In the genomic region with DNA sequence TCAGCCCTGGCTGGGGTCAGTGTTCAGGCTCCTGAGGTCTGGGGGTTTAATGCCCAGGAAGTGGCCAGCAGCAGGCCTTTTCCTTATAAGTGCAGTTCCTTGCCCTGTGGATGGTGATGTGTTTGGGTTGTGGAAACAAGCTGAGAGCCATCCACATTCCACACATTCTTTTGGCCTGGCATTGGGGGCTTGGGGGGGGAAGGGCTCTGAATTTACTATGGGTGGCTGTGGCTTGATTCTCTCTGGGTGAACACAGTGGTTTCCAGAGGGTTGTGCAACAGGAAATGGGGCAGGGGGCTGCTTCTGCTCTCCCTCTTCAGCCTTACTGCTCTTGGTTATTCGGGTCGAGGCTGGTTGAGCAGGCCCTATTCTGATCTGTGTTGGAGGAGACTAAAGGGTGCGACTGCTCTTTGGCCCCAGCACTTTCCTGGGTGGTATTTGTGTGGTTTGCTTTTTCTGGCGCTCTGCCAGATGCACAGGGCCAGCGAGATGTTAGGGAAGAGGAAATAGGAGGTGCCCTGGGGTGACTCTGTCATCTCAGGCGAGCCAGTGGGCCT, we compare ENCODE assay signal across 8 mouse cellular contexts. TPM values are rescaled to one million over a fixed set of nuclear protein-coding genes. Genes with fewer than 3 reads are reported as not detected.
DNase-seq lines count a peak whose midpoint lies in the region; ATAC-seq and TF ChIP-seq lines count a peak whose summit lies in the region.

No protein-coding gene starts in this region.

- peak; percentile 28 for DNase-seq in gastrocnemius, adult 2 months
- DNase-seq in gastrocnemius, postnatal 10 days = no peak
- no peak for DNase-seq in ES-E14 (ENCODE audit: low read depth, low spot score)
- no peak for DNase-seq in layer of hippocampus, postnatal 25 days (ENCODE audit: extremely low spot score in 1 of 2, low spot score in 1 of 2)
- DNase-seq in natural killer cell, adult 2 months (ENCODE audit: low spot score in 2 of 2) = no peak

- no peak overlapping the region for H3K4me3 ChIP-seq in gastrocnemius, adult 2 months
- no peak overlapping the region for H3K4me3 ChIP-seq in ES-E14 (ENCODE audit: insufficient read depth in 1 of 2, low read depth in 1 of 2, low read length in 2 of 2, poor library complexity in 1 of 2, severe bottlenecking in 1 of 2)
- no peak overlapping the region for H3K4me3 ChIP-seq in heart, embryonic 16.5 days (ENCODE audit: low read length)
- no peak overlapping the region for H3K4me3 ChIP-seq in limb, embryonic 15.5 days
- H3K4me3 ChIP-seq in neural tube, embryonic 12.5 days = no peak overlapping the region

- peak overlapping the region; percentile 4; the same call in 1 of the 2 replicates for H3K9ac ChIP-seq in ES-E14 (ENCODE audit: insufficient read depth, low read depth, low read length, poor library complexity, severe bottlenecking)
- H3K9ac ChIP-seq in heart, embryonic 16.5 days (ENCODE audit: low read length) = peak overlapping the region; percentile 57
- H3K9ac ChIP-seq in limb, embryonic 15.5 days = no peak overlapping the region
- 0 out of 2 replicates have a peak overlapping the region, but pooled peaks have one; percentile 8 for H3K9ac ChIP-seq in neural tube, embryonic 12.5 days

- H3K27ac ChIP-seq in gastrocnemius, adult 2 months = peak overlapping the region; percentile 38
- no peak overlapping the region for H3K27ac ChIP-seq in ES-E14 (ENCODE audit: insufficient read depth, low read depth, low read length, poor library complexity, severe bottlenecking)
- H3K27ac ChIP-seq in heart, embryonic 16.5 days (ENCODE audit: low read length) = peak overlapping the region; percentile 91
- peak overlapping the region; percentile 64 for H3K27ac ChIP-seq in limb, embryonic 15.5 days
- H3K27ac ChIP-seq in neural tube, embryonic 12.5 days = no peak overlapping the region

- 4% methylated on average over 6 of the region's 6 CpGs for WGBS in heart, embryonic 16.5 days
- WGBS in limb, embryonic 15.5 days = 15% methylated on average over 6 of the region's 6 CpGs
- WGBS in neural tube, embryonic 12.5 days = 23% methylated on average over 6 of the region's 6 CpGs

- H3K9me3 ChIP-seq in ES-E14 (ENCODE audit: control insufficient read depth, insufficient read depth, low read depth, low read length) = no peaks in the 10 kb centered on the region
- no peaks in the 10 kb centered on the region for H3K9me3 ChIP-seq in heart, embryonic 16.5 days (replicated peaks; ENCODE audit: control insufficient read depth, low read length)
- no peaks in the 10 kb centered on the region for H3K9me3 ChIP-seq in limb, embryonic 15.5 days
- H3K9me3 ChIP-seq in neural tube, embryonic 12.5 days = no peaks in the 10 kb centered on the region

- H3K27me3 ChIP-seq in heart, embryonic 16.5 days (ENCODE audit: control insufficient read depth, insufficient read depth, low read length) = no peaks in the 10 kb centered on the region
- H3K27me3 ChIP-seq in limb, embryonic 15.5 days = no peaks in the 10 kb centered on the region
- no peaks in the 10 kb centered on the region for H3K27me3 ChIP-seq in neural tube, embryonic 12.5 days (replicated peaks)

- in situ Hi-C loops in ES-E14 (cut with MboI; ENCODE audit: low sequenced_read_pairs in 2 of 2, unreplicated experiment in 2 of 2) = no loop called here

- intact Hi-C loops in gastrocnemius, adult 2 months (cut with DNase I) = no loop called here

- H3K4me2 ChIP-seq in heart, embryonic 16.5 days (ENCODE audit: low read depth, low read length) = peak overlapping the region; percentile 37
- no peak overlapping the region for H3K4me2 ChIP-seq in limb, embryonic 15.5 days
- H3K4me2 ChIP-seq in neural tube, embryonic 12.5 days (replicated peaks) = no peak overlapping the region

- peaks cover 8 to 26% of the 10 kb centered on the region in 2 experiments; a peak in 3 of 4 replicates for H3K4me1 ChIP-seq in ES-E14 (ENCODE audit: control insufficient read depth in 2 of 2, insufficient read depth in 2 of 2, low read length in 2 of 2, poor library complexity in 1 of 2)
- H3K4me1 ChIP-seq in heart, embryonic 16.5 days (ENCODE audit: control insufficient read depth, insufficient read depth, low read length) = peaks cover 85% of the 10 kb centered on the region
- H3K4me1 ChIP-seq in limb, embryonic 15.5 days = peaks cover 73% of the 10 kb centered on the region
- peaks cover 40% of the 10 kb centered on the region for H3K4me1 ChIP-seq in neural tube, embryonic 12.5 days

- TF ChIP-seq CTCF in gastrocnemius, adult 2 months (IDR thresholded peaks at IDR 0.05) = no peak

- H3K36me3 ChIP-seq in ES-E14 (ENCODE audit: control insufficient read depth, insufficient read depth, low read length, poor library complexity, severe bottlenecking) = no peaks in the 10 kb centered on the region
- peaks cover 6% of the 10 kb centered on the region; the same call in 1 of the 2 replicates for H3K36me3 ChIP-seq in heart, embryonic 16.5 days (ENCODE audit: control insufficient read depth, insufficient read depth)
- no peaks in the 10 kb centered on the region for H3K36me3 ChIP-seq in limb, embryonic 15.5 days
- H3K36me3 ChIP-seq in neural tube, embryonic 12.5 days = peaks cover 17% of the 10 kb centered on the region; the same call in 1 of the 2 replicates

- peak; percentile 31; the same call in 1 of the 2 replicates for ATAC-seq in heart, embryonic 16.5 days (replicated peaks; ENCODE audit: extremely low read depth, insufficient read depth, low FRiP score)
- ATAC-seq in limb, embryonic 15.5 days (ENCODE audit: insufficient number of reproducible peaks, low FRiP score, low TSS enrichment, low read depth) = no peak
- ATAC-seq in neural tube, embryonic 12.5 days (ENCODE audit: low FRiP score, low read depth) = no peak

TF ChIP-seq in ES-E14, 5 proteins besides CTCF, POLR2A, EP300 and RAD21:
- no peak for TF ChIP-seq ZNF384 (IDR thresholded peaks at IDR 0.05; ENCODE audit: low read depth, low read length)
- TF ChIP-seq CHD2 (IDR thresholded peaks at IDR 0.05; ENCODE audit: low read depth, low read length) = no peak
- TF ChIP-seq HCFC1 (IDR thresholded peaks at IDR 0.05; ENCODE audit: borderline replicate concordance, insufficient read depth, low read length) = no peak
- no peak for TF ChIP-seq MAFK (IDR thresholded peaks at IDR 0.05; ENCODE audit: insufficient read depth, low read depth, low read length)
- TF ChIP-seq ZC3H11A (IDR thresholded peaks at IDR 0.05; ENCODE audit: borderline replicate concordance, low read depth, low read length) = no peak

RNA-seq across cellular contexts. Expression of gene Sh3bp4, which starts 38.2 kb away (rescaled TPM):
- total RNA-seq in gastrocnemius, adult 2 months (2021) = 1 to 10 TPM; 2.1 to 4.0 TPM
- total RNA-seq in gastrocnemius, postnatal 10 days (2021) = 10 to 100 TPM in 1 of 2 experiments, 1 to 10 TPM in 1; 7.3 to 10.3 TPM
- 10.0 and 12.0 TPM in 2 replicates for total RNA-seq in ES-E14 (2012; rRNA removed)
- polyA plus RNA-seq in heart, embryonic 16.5 days (2015; fragmentation: Nextera tagmentation; extraction: Ambion mirVana) = 19.2 and 25.0 TPM in 2 replicates
- 21.6 and 24.0 TPM in 2 replicates for polyA plus RNA-seq in limb, embryonic 15.5 days (2015; fragmentation: Nextera tagmentation; extraction: Ambion mirVana)
- polyA plus RNA-seq in neural tube, embryonic 12.5 days (2016; fragmentation: Nextera tagmentation; extraction: Ambion mirVana) = 35.3 and 37.4 TPM in 2 replicates
- 10 to 100 TPM; 28.3 to 29.3 TPM for total RNA-seq in layer of hippocampus, postnatal 25 days (2021)

Comparison
In these comparisons a context has a peak if more than half of its experiments do, and no peak if none do; other contexts are left out.
1. H3K27ac ChIP-seq: peak in gastrocnemius, adult 2 months (single experiment), heart, embryonic 16.5 days (single experiment) and limb, embryonic 15.5 days (single experiment); none in ES-E14 (single experiment) and neural tube, embryonic 12.5 days (single experiment).